Mouse (Mus musculus): ENCODE measurements around the gene Hnrnpa3. TPM values are rescaled to one million over a fixed set of nuclear protein-coding genes. Genes with fewer than 3 reads are reported as not detected.

The Hnrnpa3 gene
- polyA plus RNA-seq (2014; fragmentation: Illumina TruSeq; extraction: RNeasy Lipid Tissue Mini Kit (QIAGEN cat#74804); ENCODE audit: low read depth, low replicate concordance), result 236 TPM

GRCm38 (mm10) chr2:75658727-75659628, at the start of gene Hnrnpa3:
Hnrnpa3 (plus strand) TSS chr2:75659261.

DNA sequence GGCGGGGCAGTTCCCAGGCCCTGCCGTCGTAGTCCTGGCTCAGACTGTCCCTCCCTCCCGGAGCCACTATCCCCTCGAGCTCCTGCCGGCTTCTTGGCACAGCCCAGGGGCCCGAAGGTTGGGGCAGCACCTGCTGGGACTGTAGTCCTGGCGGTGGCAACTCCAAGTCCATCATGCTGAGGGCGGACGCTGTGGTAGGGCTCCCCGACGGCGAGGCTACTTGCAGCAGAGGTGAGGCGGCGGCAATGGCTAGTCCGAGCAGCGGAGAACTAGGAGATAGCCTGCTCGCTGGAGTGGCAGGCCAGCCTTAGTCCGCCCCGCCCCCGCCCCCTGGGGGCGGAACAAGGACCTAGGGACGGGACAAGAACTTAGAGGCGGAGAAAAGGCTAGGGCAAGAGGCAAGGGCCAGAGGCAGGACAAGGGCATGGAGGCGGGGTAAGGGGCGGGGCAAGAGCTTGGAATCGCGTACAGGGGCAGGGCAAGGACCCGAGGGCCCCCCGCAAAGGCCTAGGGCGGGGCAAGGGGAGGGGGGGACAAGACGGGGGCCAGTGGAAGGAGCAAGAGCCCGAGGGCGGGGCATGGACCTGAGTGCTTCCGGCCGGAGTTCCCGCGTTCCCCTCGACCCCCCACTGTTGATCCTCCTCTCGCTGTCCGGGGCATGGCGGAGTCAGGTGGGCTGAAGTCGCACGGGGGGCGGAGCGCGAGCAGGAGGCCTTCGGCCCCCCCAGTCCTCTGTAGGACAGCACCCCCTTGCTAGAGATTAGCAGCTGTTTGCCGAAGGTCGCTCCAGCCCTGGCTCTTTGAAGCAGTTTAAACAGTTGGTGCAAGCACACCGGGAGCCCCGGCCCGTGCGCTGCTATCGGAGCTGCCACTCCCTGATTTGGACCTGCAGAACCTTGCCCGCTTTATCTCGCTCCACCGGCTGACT, 45.4 kb downstream of the Hnrnpa3 start, which contains the start of gene Nfe2l2:
TSS of gene Nfe2l2 (minus strand) at position 408 of the 928 bp plus-strand sequence.

Other genes starting within 250 kb of the Hnrnpa3 start
- 65.5 TPM for gene Nfe2l2, start 45.4 kb downstream of the Hnrnpa3 start, polyA plus RNA-seq (2014; fragmentation: Illumina TruSeq; extraction: RNeasy Lipid Tissue Mini Kit (QIAGEN cat#74804); ENCODE audit: low read depth, low replicate concordance)
- 18.1 TPM for gene Agps, start 172.9 kb downstream of the Hnrnpa3 start, polyA plus RNA-seq (2014; fragmentation: Illumina TruSeq; extraction: RNeasy Lipid Tissue Mini Kit (QIAGEN cat#74804); ENCODE audit: low read depth, low replicate concordance)

Data from heart, adult 10 weeks (tissue).